Mouse (Mus musculus) gastrocnemius, adult 2 months (tissue): ENCODE measurements around the gene D630036H23Rik. TPM values are rescaled to one million over a fixed set of nuclear protein-coding genes. Genes with fewer than 3 reads are reported as not detected.

ENCODE experiments used
- DNase-seq: peaks from one replicate; pipeline ENCODE4 v3.0.0; 2022
- H3K27ac ChIP-seq: fragments of 200-600 bp; 2 replicates; pipeline ENCODE4 v1.8.1; 2022; ENCODE audit warnings: mild to moderate bottlenecking
- H3K4me3 ChIP-seq: fragments of 200-600 bp; 2 replicates; pipeline ENCODE4 v1.8.1; 2022; ENCODE audit warnings: mild to moderate bottlenecking, moderate library complexity
- CTCF ChIP-seq: fragments of 200-600 bp; IDR thresholded peaks from 2 replicates; pipeline ENCODE4 v1.8.1; 2022; ENCODE audit warnings: antibody characterized with exemption, mild to moderate bottlenecking, moderate library complexity
- intact Hi-C: fragments of 180-260 bp; cut with DNase I; formaldehyde crosslinking; loops from one replicate; pipeline ENCODE4 v1.15.1; 2025
- total RNA-seq, 2 experiments: library from RNA; stranded (reverse); gene quantifications; 2 replicates each; pipeline ENCODE4 v1.2.3; 2021

Gene D630036H23Rik
- total RNA-seq, 2 experiments from 2014 or later: 0.61 to 0.75 TPM

- no peak for DNase-seq
- no peak for TF ChIP-seq CTCF
- Histone ChIP-seq H3K27ac (no peak overlapping the region), H3K4me3 (no peak overlapping the region)
- intact Hi-C loops: no loop called here
Measured at GRCm38 (mm10) chr12:36360693-36361092, 21.3 kb downstream of the D630036H23Rik start.

DNA sequence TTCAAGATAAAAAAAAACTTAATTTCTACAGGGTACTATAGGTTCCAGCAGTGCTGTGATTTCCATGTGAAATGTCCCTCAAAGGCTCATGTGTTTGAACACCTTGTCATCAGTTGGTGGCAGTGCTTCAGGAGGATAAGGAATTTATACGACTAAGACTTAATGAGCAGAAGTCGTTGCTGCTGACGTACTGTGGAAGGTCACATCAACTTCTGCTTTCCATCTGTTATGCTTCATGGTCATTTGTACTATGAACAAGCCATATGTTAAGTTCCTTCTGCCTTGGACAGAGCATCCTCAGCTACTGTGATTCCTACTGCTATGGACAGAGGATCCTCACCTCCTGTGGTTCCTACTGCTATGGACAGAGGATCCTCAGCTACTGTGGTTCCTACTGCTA, 21.9 kb downstream of the D630036H23Rik start:
- no peak for DNase-seq
- TF ChIP-seq CTCF: no peak
- no peak overlapping the region for H3K4me3 ChIP-seq
- no peak overlapping the region for H3K27ac ChIP-seq
- intact Hi-C loops: no loop called here

DNA sequence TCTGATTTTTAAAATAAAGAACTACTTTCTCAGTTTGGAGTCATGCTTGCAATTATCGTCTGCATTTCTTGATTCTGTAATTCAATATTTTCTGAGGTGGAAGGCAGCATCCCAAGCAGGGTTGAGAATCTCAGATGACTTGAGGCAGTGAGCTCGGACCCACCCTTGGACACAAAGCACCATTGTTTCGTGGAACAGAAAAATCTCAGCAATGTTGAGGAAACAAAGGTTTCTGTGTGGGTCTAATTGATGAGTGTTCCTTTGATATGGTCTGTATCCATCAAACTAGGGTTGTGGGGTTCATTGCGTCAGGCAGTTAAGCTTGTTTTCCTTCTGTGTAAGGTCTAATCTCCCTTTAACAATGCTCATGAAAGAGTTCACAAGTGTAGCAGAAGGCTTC, 37.9 kb downstream of the D630036H23Rik start:
- intact Hi-C loops: no loop called here
- no peak for DNase-seq
- TF ChIP-seq CTCF: no peak
- Histone ChIP-seq H3K4me3 (no peak overlapping the region), H3K27ac (no peak overlapping the region)

- TF ChIP-seq CTCF: no peak
- no peak for DNase-seq
- Histone ChIP-seq H3K4me3 (no peak overlapping the region), H3K27ac (no peak overlapping the region)
- intact Hi-C loops: no loop called here
Measured at GRCm38 (mm10) chr12:36333837-36334281, 48.1 kb downstream of the D630036H23Rik start.

DNA sequence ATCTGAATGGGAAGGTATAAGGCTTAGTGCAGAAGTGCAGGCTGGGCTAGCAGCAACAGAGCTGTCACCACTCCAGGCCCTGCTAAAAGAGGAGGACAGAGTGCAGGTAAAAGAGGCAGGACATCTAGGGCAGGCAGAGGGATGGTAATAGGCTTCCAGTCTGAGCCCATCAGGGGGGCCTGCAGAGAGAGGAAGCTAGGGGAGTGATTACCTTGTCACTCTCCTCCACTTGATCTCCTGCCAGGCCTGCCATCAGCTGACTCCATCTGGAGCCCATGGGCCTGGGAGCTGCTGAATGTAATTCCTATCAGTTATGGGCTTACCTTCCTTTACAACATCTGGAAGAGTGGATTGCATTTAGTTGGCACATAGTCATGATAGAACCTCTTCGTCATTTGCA, 49.3 kb downstream of the D630036H23Rik start:
- DNase-seq: no peak
- no peak for TF ChIP-seq CTCF
- intact Hi-C loops: no loop called here
- no peak overlapping the region for H3K4me3 ChIP-seq
- H3K27ac ChIP-seq: no peak overlapping the region

Other genes with a start within 250 kb of the D630036H23Rik start
- gene Ankmy2, start 225.1 kb downstream of the D630036H23Rik start, total RNA-seq: 1 to 10 TPM; 5.1 to 6.5 TPM
- 100 to 1,000 TPM; 107 to 130 TPM for gene Bzw2, start 224.1 kb downstream of the D630036H23Rik start, total RNA-seq
- gene Lrrc72, start 128.8 kb downstream of the D630036H23Rik start, total RNA-seq: not detected
- gene Sostdc1, start 68.0 kb downstream of the D630036H23Rik start, total RNA-seq: under 1 TPM; 0.13 to 0.20 TPM
- 1 to 10 TPM; 3.4 to 4.5 TPM for gene Ispd, start 731 bp downstream of the D630036H23Rik start, total RNA-seq